Mouse (Mus musculus) CD4-positive helper T cell, adult 2 months (primary cell): ENCODE measurements around the gene Gm17067.
A peak's percentile ranks its signal among the peaks of the same experiment; 100 is the strongest.
"Not testable (repeated sequence)": the region's sequence is repeated elsewhere in the genome, so short reads cannot be mapped to it uniquely, and the experiment has no call there.

Source experiments
- DNase-seq: peaks from one replicate; pipeline ENCODE4 v3.0.0-alpha.2; 2012; ENCODE audit warnings: low read depth, missing footprints, low spot score

Gm17067 gene

GRCm38 (mm10) chr7:42726917-42727316, at the start of gene Gm17067:
TSS of gene Gm17067 (minus strand) at chr7:42727017.
- not testable (repeated sequence) for DNase-seq

- DNase-seq, result no peak
Measured at GRCm38 (mm10) chr7:42749836-42750235, 23.0 kb upstream of the Gm17067 start.

- DNase-seq, result no peak
Measured at GRCm38 (mm10) chr7:42738536-42739210, 11.9 kb upstream of the Gm17067 start.

- not testable (repeated sequence) for DNase-seq
Measured at GRCm38 (mm10) chr7:42693251-42693650, 33.6 kb downstream of the Gm17067 start.

- DNase-seq, result peak; percentile 72
Measured at GRCm38 (mm10) chr7:42692362-42693158, 34.3 kb downstream of the Gm17067 start, which contains the start of gene Zfp975. TSS of gene Zfp975 (minus strand) at chr7:42692742.

GRCm38 (mm10) chr7:42680081-42680480, 46.7 kb downstream of the Gm17067 start:
- not testable (repeated sequence) for DNase-seq

GRCm38 (mm10) chr7:42679646-42680045, 47.2 kb downstream of the Gm17067 start:
- not testable (repeated sequence) for DNase-seq

- DNase-seq, result peak; percentile 12
Measured at GRCm38 (mm10) chr7:42660140-42660539, 66.7 kb downstream of the Gm17067 start.
